Mouse (Mus musculus) adrenal gland, adult 2 months (tissue): ENCODE measurements at regions not wholly inside any gene's neighbourhood (a gene's known extent, or its start where the extent isn't known, plus 50 kb on each side); places are given as distances from the start of the nearest gene placed in this dataset.

Experiments used
- DNase-seq: peaks from one replicate; pipeline ENCODE4 v3.0.0; 2021

DNA sequence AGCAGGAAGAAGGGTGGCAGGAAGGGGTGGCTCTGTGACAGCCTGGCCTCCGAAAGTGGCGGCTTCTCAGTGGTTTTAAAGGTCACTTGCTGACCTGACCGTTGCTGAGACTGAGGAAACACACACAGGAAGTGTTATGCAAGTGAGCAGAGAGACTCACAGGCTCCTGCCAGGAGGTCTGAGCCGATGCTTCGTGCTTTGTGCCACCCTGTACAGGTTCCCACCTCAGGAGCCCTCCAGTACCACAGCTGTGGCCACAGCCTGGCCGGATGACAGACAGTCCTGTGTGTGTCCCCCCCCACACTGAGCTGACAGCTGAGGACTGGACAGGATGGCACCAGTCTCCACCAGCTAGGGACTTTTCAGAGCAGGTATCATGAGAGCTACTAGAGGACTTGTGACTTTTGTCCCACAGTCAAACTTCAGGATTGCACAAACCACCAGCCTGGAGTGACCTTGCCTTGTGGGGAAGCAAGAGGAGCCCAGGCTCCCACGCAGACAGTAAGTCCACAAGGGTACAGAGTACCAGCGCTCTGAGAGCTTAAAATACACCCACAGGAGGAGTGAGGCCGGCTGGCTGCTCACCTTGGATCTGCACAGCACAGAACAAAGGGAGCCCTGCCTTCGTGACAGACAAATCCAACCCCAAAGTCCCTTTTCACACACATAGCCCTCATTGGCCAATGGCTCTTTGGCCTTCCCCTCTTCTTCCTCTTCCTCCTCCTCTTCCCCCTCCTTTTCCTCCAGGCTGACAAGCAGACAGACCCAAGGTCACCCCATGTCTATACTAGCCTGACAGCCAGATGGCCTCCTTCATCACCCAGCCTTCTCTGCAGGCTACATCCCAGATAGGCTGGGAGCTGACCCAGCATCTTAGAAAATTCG is 158.1 kb upstream of the Rreb1 start:
- DNase-seq: peak; percentile 80

- no peak for DNase-seq
These were observed 156.7 kb upstream of the Rreb1 start for GRCm38 (mm10) chr13:37621319-37622050.

- DNase-seq: peak; percentile 76
These were observed 155.7 kb upstream of the Rreb1 start for GRCm38 (mm10) chr13:37622366-37623088.

DNA sequence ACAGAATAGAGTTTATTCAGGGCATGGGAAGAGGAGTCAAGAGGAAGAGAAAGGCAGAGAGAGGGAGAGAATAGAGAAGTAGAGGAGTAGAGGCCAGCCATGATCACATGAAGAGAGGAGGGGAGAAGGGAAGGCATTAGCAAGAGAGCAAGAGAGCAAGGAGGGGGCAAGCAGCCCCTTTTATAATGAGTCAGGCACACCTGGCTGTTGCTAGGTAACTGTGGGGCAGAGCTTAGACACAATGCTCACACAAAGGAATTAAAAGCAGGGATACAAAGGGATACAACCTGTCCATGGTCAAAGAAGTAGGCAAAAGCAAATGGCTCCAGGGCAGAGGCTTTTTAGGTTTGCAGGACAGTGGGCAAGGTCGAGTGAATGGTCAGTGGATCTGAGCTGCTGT is 153.5 kb upstream of the Rreb1 start:
- DNase-seq: no peak

DNA sequence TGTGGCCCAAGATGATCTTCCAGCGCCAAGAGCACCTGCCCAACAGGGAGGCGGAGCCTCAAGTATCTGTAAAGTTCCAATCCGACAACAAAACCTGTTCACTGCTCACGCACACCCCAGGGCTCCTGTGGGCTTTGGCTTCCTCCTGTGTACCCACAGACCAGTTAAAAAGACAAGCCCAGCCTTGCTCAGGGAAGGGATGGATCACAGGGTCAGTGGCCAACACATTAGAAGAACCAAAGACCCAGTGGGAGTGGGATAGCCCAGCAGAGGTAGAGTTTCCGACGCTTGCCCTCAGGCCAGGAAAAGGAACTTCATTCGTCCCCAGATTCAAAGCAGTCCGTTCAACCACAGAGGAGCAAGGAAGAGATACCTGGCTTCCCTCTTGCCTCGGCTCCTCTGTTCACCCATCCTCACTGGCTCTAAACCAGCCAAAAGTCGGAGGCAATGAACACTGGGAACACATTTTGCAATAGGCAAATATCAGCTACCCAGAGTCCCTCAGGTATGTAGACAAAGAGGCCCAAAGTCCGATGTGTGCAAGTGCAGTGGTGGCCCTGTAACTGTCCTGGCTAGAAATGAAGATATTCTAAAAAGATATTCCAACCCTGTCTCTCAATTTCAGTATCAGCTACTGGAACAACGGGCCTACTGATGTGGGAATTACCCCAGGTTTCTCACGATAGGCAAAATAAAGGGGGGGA is 152.5 kb upstream of the Rreb1 start:
- DNase-seq: no peak

DNA sequence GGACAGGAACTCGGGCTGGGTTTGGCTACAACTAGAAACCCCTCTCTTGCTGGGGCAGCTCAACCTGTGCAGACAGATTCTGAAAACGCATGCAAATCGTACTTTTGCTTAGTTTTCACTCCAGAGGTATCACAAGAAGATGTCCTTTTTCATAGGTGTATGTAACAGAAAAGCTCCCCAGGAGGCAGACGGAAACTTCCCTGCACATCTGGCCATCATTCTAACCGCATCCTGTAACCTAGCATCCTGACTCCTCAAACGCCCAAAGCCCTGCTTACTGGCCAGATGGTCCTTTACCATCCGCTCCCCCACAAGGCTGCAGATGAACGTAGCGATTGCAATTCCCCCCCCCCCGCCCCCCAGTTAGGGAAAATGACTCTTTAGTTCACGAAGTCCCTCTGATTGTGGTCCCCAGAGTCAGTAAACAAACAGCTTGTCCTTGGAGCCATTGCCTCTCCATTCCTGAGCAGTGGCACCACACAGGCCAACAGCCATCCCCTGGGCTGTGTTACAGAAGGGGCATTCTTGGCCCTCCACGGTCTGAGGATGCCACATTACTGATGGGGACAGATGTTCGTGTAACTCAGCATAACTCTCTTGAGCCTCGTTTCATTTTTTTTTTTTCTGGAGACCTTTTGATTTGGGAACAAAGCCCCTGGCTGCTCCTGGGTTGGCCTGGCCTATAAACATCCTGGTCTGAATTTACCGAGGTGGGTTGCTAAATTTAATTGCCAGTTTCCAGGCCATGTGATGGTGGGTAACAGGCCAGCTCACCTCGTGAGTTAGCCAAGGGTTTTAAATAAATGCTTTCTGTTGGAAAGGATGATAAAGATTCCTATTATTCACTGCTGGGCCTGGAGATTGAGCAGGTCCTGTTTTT is 149.6 kb upstream of the Rreb1 start:
- DNase-seq: no peak

DNA sequence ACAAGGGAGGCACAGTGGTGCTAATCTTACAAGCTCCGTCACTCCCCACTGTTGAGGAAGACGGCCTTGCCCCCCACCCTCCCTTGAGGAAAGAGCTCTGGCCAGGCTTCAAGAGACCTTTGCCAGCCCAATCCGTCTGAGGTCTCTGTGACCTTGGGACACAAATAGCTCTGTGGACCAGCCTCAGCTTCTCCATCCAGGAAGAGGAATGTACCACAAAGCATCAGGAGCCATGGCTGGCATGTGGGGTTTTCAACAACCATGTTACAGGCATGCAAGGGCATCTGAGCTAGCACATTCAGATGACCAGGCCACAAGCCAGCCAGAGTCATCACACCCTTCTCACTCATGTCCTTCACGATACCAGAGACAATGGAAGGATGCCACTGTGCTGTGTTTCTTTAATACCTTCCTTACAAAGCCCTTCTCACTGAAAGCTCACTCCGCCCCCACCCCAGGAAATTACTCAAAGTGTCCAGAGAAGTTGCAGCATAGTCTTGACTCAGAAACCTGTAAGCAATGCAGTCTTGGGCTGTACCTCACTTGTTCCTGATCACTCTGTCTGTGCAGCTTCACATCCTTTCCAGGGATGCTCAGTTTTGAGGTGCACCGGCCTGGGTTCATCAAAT is 148.8 kb upstream of the Rreb1 start:
- DNase-seq: peak; percentile 42

GRCm38 (mm10) chr13:37632835-37633440 is 145.3 kb upstream of the Rreb1 start:
- no peak for DNase-seq

DNA sequence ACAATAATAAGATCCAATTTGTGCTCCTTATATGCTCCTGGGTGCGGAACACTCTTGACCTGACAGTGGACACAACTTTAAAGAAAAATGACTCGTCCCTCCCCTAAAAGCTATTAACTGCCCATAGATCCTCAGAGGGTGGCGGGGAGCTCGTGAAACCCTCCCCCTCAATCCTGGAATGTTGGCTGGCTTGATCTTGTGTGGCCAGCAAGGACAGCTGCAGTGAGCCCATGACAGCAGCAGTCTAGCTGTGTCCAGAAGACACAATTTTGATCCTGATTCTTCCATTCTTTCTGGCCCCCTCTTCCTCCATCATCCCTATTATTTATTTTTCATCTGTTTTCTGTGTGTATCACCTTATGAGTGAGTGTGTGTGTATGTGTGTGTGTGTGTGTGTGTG is 141.8 kb upstream of the Rreb1 start:
- DNase-seq: no peak

GRCm38 (mm10) chr13:37637151-37637550 is 141.0 kb upstream of the Rreb1 start:
- no peak for DNase-seq

DNA sequence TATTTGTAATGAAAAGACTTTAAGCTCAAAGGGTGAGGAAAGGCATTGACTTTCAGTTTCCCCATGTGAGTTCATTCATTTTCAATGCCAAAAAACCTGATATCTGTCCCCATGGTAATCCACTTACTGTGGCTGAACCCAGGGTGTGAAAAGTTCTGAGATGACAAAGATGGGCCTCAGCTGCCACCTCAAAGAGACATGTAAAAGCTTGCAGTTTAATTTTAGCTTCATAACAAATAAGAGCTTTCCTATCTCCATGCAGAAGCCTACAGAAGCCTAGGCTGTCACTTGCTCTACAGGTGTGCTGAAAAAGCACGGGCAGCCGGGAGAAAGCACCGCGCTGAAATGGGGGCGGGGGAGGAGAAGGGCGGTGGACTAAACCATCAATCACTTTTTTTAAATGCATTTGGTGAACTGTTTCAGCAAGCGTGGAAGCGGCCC is 140.1 kb upstream of the Rreb1 start:
- DNase-seq: no peak

- DNase-seq: no peak
These were observed 135.6 kb upstream of the Rreb1 start for GRCm38 (mm10) chr13:37642410-37643093.

GRCm38 (mm10) chr13:37644751-37645181 is 133.4 kb upstream of the Rreb1 start:
- DNase-seq: peak; percentile 70

- DNase-seq: no peak
These were observed 128.6 kb upstream of the Rreb1 start for GRCm38 (mm10) chr13:37649467-37650080.

DNA sequence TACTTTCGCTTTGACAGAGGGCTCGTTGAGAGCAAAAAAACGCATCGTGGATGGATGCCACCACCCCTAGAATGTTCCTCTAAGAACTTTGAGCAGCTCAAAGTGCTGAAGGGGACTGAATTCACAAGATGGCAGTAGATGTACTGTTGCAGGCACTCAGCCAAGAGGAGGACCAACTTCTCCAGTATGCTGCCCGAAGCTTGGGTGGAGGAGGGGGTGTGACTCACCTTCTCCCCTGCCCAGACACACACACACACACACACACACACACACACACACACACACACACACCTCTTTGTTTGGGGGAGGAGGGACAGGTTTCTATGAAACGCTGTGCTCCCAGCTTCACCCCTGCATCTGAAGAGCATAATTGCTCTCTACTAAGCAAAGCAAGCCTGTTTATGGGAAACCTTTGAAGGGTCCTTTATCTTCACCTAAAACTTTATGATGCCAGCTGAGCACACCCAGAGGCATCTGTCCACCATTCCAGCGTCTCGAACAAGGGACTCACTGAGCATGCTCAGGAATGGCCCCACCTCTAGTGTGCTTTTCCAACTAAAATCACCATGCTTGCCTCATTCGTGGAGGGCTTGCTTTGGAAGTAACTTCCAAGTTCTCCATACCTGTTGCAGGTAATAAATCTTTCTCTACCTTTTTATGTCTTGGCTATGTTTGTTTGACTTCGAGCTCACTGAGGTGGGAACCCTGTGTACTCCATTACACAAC is 126.8 kb upstream of the Rreb1 start:
- DNase-seq: no peak

GRCm38 (mm10) chr13:37654651-37655050 is 123.5 kb upstream of the Rreb1 start:
- DNase-seq: no peak

DNA sequence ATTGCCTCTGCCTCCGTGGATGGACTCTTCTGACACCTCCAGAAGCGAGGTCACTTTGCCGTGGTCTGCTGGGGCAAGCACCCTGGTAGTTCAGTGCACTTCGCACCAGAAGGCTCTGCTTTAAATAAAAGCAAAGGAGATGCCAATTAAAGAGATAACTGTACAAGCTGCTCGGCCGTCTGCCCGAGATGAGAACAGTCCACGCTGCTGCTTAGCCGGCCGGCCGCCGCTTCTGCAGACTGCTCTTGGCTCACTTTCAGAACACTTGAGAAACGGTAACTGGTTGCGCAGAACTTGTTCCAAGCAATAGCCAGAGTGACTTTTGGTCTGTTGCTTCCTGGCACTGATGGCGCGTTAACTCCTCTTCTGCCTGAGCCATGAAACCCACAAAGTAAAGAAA is 121.0 kb upstream of the Rreb1 start:
- peak; percentile 78 for DNase-seq

GRCm38 (mm10) chr13:37658034-37658433 is 120.2 kb upstream of the Rreb1 start:
- DNase-seq: peak; percentile 19
